Mouse (Mus musculus) kidney, embryonic 14.5 days (tissue): ENCODE data around the gene Ptma. TPM values are rescaled to one million over a fixed set of nuclear protein-coding genes. Genes with fewer than 3 reads are reported as not detected.
A peak's percentile ranks its signal among the peaks of the same experiment; 100 is the strongest.

Experiments used
- ATAC-seq: fragments of 200-750 bp; cut with Nextera tagmentation; 2 replicates; pipeline ENCODE4 v1.8.0; 2017; ENCODE audit warnings: moderate number of reproducible peaks, mild to moderate bottlenecking, moderate TSS enrichment, moderate library complexity; ENCODE audit not compliant: low FRiP score, low TSS enrichment
- H3K27ac ChIP-seq: fragments of 300-500 bp; sonication (generic); 2 replicates; pipeline ENCODE4 v1.5.1; 2014; ENCODE audit warnings: low read depth, mild to moderate bottlenecking, low read length, moderate library complexity, mixed read lengths
- H3K27me3 ChIP-seq: fragments of 300-500 bp; sonication (generic); 2 replicates; pipeline ENCODE4 v1.6.1; 2014; ENCODE audit warnings: mild to moderate bottlenecking, low read length; ENCODE audit not compliant: control insufficient read depth, insufficient read depth
- H3K36me3 ChIP-seq: fragments of 300-500 bp; sonication (generic); 2 replicates; pipeline ENCODE4 v1.6.1; 2014; ENCODE audit warnings: low read length, mixed read lengths; ENCODE audit not compliant: control insufficient read depth, insufficient read depth
- H3K4me1 ChIP-seq: fragments of 300-500 bp; sonication (generic); 2 replicates; pipeline ENCODE4 v1.6.1; 2014; ENCODE audit warnings: low read length, mixed read lengths; ENCODE audit not compliant: control insufficient read depth, insufficient read depth
- H3K4me2 ChIP-seq: fragments of 300-500 bp; sonication (generic); replicated peaks from 2 replicates; pipeline ENCODE4 v1.6.1; 2014; ENCODE audit warnings: low read depth, mild to moderate bottlenecking, low read length
- H3K4me3 ChIP-seq: fragments of 300-500 bp; sonication (generic); 2 replicates; pipeline ENCODE4 v1.5.1; 2014; ENCODE audit warnings: mild to moderate bottlenecking, low read length
- H3K9ac ChIP-seq: fragments of 300-500 bp; sonication (generic); 2 replicates; pipeline ENCODE4 v1.6.1; 2014; ENCODE audit warnings: low read depth, mild to moderate bottlenecking, low read length, moderate library complexity
- H3K9me3 ChIP-seq: fragments of 300-500 bp; sonication (generic); 2 replicates; pipeline ENCODE4 v1.6.1; 2016; ENCODE audit warnings: low read length; ENCODE audit not compliant: control insufficient read depth
- WGBS: fragments of 180-500 bp; shearing (Covaris S2); extraction: QIAGEN DNeasy Blood & Tissue Kit; methylation state at CpG from one replicate; pipeline ENCODE4 v1.1.7; 2014; 5-methylcytosine and 5-hydroxymethylcytosine counted together
- polyA plus RNA-seq: library from polyadenylated mRNA; unstranded; fragments of >200 nt; fragmentation: Nextera tagmentation; extraction: Ambion mirVana; gene quantifications from 2 replicates; pipeline ENCODE4 v1.2.1, GENCODE M21; 2014

Gene Ptma
- polyA plus RNA-seq, 1 experiment from 2014 or later, result 3,750 TPM

GRCm38 (mm10) chr1:86501114-86501532 lies 25.4 kb upstream of the Ptma start:
- 28% methylated on average over 6 of the region's 6 CpGs for WGBS
- Histone ChIP-seq H3K36me3 (no peaks in the 10 kb centered on the region), H3K27ac (peak overlapping the region; percentile 59; the same call in 1 of the 2 replicates), H3K4me1 (peaks cover 59% of the 10 kb centered on the region), H3K27me3 (no peaks in the 10 kb centered on the region), H3K4me3 (no peak overlapping the region), H3K4me2 (no peak overlapping the region), H3K9me3 (no peaks in the 10 kb centered on the region), H3K9ac (no peak overlapping the region)
- ATAC-seq, result no peak

GRCm38 (mm10) chr1:86501559-86501958 lies 25.0 kb upstream of the Ptma start:
- Histone ChIP-seq H3K27me3 (no peaks in the 10 kb centered on the region), H3K36me3 (no peaks in the 10 kb centered on the region), H3K9ac (no peak overlapping the region), H3K4me2 (no peak overlapping the region), H3K4me3 (no peak overlapping the region), H3K4me1 (peaks cover 59% of the 10 kb centered on the region), H3K9me3 (no peaks in the 10 kb centered on the region), H3K27ac (peak overlapping the region; percentile 97; the same call in 1 of the 2 replicates)
- ATAC-seq, result no peak
- WGBS, result 5% methylated on average over 4 of the region's 4 CpGs

DNA sequence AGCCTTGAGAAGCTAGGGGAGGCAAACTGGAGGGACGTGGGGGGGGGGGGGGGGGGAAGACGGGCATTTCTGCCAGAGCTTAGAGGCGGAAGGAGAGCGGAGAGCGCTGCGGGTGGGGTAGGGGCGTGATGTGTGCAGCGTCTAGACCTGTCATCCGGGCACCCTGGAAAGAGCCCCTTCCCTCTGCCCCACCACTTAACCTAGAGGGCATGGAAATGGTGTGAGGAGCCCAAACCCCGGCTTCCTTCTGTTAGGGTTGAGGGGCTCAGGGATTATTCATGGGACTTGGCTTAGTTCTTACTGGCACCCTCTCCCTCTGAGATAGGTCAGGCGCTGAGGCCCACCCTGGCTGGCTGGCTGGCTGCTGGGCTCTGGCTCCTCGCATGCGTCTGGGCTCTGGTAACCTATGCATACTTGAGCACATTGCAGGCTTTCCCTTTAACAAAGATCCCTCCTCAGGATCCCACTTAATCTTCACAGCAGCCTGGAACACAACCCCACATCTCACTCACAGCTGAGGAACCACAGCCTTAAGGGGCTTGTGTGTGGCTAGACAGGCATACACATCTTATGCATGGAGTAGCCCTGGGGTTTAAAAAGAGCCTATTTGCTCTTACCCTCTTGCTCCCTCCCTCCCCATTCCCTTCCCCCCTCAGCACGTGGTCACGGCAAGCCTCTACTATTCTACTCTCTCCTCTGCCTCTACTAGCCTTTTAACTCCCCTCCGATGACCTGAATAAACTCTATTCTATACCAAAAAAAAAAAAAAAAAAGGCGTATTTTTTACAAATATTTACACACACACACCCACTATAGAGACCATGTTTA lies 24.1 kb upstream of the Ptma start:
- 26% methylated on average over 16 of the region's 17 CpGs for WGBS
- Histone ChIP-seq H3K4me1 (peaks cover 55% of the 10 kb centered on the region), H3K4me3 (no peak overlapping the region), H3K36me3 (no peaks in the 10 kb centered on the region), H3K9me3 (no peaks in the 10 kb centered on the region), H3K27ac (peak overlapping the region; percentile 97), H3K9ac (peak overlapping the region; percentile 68; the same call in 1 of the 2 replicates), H3K27me3 (no peaks in the 10 kb centered on the region), H3K4me2 (no peak overlapping the region; the same call in 1 of the 2 replicates)
- no peak for ATAC-seq

- peak; percentile 14 for ATAC-seq
- H3K4me1 ChIP-seq, result peaks cover 50% of the 10 kb centered on the region
- peak overlapping the region; percentile 68 for H3K9ac ChIP-seq
- H3K36me3 ChIP-seq, result no peaks in the 10 kb centered on the region
- peak overlapping the region; percentile 41; the same call in 1 of the 2 replicates for H3K4me3 ChIP-seq
- no peaks in the 10 kb centered on the region for H3K27me3 ChIP-seq
- 14% methylated on average over 16 of the region's 16 CpGs for WGBS
- peak overlapping the region; percentile 97 for H3K27ac ChIP-seq
- peak overlapping the region; percentile 67 for H3K4me2 ChIP-seq
- no peaks in the 10 kb centered on the region for H3K9me3 ChIP-seq
Measured at GRCm38 (mm10) chr1:86503165-86503747, 23.3 kb upstream of the Ptma start.

DNA sequence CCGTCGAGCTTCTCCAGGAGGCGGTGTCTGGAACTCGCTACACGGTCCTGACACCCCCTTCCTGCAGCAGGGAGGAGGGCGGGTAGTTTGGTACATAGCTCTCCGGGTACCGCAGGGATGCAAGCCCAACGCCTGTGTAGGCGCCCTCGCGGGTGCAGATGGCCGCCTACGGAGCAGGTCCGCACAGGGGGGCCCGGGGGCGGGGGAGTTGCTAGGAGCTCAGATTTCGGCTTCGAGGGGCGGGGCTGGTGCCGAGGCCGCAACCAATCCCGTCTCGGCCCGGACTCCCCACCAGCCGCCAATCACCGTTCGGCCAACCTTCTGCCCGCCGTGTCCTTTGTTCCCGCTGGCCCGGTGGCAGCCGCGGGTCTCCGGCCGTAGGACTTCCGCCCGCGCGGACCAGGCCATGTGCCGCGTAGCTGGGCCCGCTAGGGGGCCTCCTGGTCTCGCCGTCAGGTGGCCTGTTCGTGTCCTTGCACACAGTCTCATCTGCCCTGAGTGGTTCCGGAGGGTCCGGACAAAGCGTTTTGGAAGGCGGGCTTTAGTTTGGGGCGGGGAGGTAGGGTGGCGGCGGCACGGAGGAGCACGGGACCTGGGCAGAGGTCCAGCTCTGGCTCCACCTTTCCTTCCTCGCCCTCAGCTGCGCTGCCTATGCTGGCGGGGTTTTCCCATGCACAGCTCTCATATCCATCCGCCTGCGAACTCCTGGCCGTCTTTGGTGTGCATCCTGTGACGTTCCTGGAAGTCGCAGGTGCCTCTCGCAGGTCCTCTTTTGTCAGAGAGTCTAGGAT lies 22.4 kb upstream of the Ptma start:
- ATAC-seq, result peak; percentile 92
- WGBS, result 1% methylated on average over 62 of the region's 64 CpGs
- H3K4me3 ChIP-seq, result peak overlapping the region; percentile 41
- peak overlapping the region; percentile 67 for H3K4me2 ChIP-seq
- peak overlapping the region; percentile 68 for H3K9ac ChIP-seq
- no peaks in the 10 kb centered on the region for H3K36me3 ChIP-seq
- H3K27me3 ChIP-seq, result no peaks in the 10 kb centered on the region
- H3K27ac ChIP-seq, result peak overlapping the region; percentile 97
- peaks cover 44% of the 10 kb centered on the region for H3K4me1 ChIP-seq
- no peaks in the 10 kb centered on the region for H3K9me3 ChIP-seq

- Histone ChIP-seq H3K4me1 (peaks cover 50% of the 10 kb centered on the region), H3K27ac (peak overlapping the region; percentile 97), H3K9ac (peak overlapping the region; percentile 68), H3K27me3 (no peaks in the 10 kb centered on the region), H3K4me3 (peak overlapping the region; percentile 41), H3K36me3 (no peaks in the 10 kb centered on the region), H3K4me2 (peak overlapping the region; percentile 67), H3K9me3 (no peaks in the 10 kb centered on the region)
- ATAC-seq, result no peak
- WGBS, result 16% methylated on average over 19 of the region's 19 CpGs
Measured at GRCm38 (mm10) chr1:86504697-86505421, 21.7 kb upstream of the Ptma start.

- no peak overlapping the region for H3K4me3 ChIP-seq
- no peaks in the 10 kb centered on the region for H3K9me3 ChIP-seq
- no peaks in the 10 kb centered on the region for H3K36me3 ChIP-seq
- peak overlapping the region; percentile 97 for H3K27ac ChIP-seq
- H3K27me3 ChIP-seq, result no peaks in the 10 kb centered on the region
- ATAC-seq, result no peak
- peak overlapping the region; percentile 68; the same call in 1 of the 2 replicates for H3K9ac ChIP-seq
- H3K4me1 ChIP-seq, result peaks cover 50% of the 10 kb centered on the region
- WGBS, result 28% methylated on average over 1 of the region's 1 CpGs
- no peak overlapping the region for H3K4me2 ChIP-seq
Measured at GRCm38 (mm10) chr1:86505461-86505860, 21.1 kb upstream of the Ptma start.

GRCm38 (mm10) chr1:86506420-86506819 lies 20.1 kb upstream of the Ptma start:
- Histone ChIP-seq H3K27me3 (no peaks in the 10 kb centered on the region), H3K4me1 (peaks cover 42% of the 10 kb centered on the region), H3K4me3 (no peak overlapping the region), H3K9me3 (no peaks in the 10 kb centered on the region), H3K36me3 (no peaks in the 10 kb centered on the region), H3K9ac (no peak overlapping the region), H3K4me2 (no peak overlapping the region), H3K27ac (no peak overlapping the region)
- ATAC-seq, result no peak
- WGBS, result 82% methylated on average over 5 of the region's 5 CpGs
